Mouse (Mus musculus): Measurements from ENCODE around the gene Atp2c1.

DNA sequence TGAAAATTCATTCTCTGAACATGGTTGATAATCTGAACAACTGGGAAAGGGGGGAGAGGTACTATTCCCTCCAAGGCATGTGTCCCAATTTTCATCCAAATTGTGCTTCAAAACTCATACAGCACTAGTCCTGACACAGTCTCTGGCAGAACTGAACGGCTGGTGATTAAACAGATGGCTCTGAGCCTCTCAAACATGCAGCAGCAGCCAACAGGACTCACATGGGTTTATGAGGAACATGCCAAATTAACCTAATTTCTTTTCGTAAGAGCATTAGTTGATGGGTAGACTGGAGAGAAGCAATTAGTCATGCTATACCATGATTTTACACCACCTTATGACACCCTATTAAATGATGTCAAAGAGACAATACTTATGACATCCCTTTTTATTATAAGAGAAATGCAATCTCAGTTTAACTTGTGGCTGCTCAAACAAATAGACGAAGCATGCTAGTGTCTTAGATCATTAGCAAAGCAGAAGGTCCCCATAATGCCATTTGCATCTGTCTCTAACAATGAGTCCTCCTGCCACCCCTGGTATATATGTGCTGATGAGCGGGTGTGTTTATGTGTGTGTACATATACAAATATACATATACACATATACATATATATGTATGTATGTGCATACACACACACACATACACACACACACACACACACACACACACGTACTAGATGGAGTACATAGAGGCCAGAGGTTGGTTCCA, 163.4 kb downstream of the Atp2c1 start:
- TF ChIP-seq CTCF (IDR thresholded peaks at IDR 0.05; ENCODE audit: extremely low read depth, insufficient read depth, insufficient read length, insufficient replicate concordance): no peak
- TF ChIP-seq POLR2A (IDR thresholded peaks at IDR 0.05; ENCODE audit: low read depth, low read length): no peak
